Mouse (Mus musculus): ENCODE data around the gene Evi2a.
A peak's percentile ranks its signal among the peaks of the same experiment; 100 is the strongest.

Evi2a gene

DNA sequence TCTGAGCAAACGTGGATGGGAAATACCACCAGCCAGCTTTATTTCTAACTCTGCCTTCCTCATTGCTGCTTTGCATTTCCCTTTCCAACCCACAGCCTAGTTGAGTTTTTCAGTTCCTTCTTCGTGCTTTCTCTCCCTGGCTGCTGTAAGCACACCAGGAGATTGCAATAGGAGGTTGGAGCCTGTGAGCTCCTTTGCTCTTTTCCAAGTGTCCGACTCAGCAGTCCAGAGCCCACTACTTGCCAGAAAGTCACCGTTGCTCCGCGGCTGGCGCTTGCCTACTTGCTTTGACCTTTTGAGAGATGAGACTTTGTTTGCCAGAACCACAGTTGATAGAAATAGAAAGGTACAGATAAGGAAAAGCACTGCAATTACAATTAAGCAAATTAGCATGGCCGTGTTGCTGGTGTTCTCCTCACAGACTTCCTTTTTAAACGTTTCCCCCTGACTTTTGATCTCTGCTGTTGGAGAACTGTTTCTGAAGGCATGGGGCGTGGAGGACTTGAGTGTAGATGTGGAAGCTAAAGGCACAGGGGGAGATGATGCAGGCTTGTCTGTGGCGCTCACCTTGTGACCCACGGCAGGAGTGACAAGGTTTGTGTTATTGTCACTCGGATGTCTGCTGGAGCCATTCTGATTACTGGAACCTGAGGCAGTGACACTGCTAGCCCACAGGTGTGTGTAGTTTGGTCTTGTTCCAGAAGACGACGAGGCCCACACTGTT is 3.2 kb downstream of the Evi2a start:
- DNase-seq (ENCODE audit: extremely low read depth, insufficient read length, low spot score): no peak

DNA sequence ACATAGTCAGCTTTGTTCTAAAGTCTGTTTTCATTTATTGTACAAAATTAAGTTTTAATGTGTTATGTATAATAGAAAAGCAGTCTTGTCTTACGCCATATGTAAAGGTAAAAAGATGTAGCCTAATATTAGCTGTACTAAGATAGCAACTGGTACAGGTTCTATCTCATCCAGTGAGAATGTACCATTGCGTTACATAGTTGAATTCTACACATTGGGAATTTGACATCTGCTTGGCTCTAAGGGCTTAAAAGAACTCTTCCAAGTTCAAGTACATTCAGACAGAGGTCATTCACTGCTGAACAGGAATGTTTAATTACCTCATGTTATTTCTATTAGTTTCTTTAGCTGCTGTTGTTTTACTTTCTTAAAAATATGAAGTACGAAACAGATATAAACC is 3.9 kb downstream of the Evi2a start:
- DNase-seq (ENCODE audit: extremely low read depth, insufficient read length, low spot score): no peak

DNA sequence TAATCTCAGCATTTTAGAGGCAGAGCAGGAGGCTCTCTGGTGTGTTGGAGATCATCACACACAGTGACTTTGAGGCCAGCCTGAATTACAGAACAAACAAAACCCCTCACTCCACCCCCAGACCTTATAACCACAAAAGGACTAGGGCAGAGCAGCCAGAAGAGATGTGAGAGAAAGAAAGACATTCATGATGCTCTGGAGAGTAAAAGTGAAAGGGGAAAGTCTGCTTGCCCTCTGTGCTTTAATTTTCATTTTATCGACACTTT is 6.2 kb downstream of the Evi2a start:
- DNase-seq (ENCODE audit: extremely low read depth, insufficient read length, low spot score): no peak

DNA sequence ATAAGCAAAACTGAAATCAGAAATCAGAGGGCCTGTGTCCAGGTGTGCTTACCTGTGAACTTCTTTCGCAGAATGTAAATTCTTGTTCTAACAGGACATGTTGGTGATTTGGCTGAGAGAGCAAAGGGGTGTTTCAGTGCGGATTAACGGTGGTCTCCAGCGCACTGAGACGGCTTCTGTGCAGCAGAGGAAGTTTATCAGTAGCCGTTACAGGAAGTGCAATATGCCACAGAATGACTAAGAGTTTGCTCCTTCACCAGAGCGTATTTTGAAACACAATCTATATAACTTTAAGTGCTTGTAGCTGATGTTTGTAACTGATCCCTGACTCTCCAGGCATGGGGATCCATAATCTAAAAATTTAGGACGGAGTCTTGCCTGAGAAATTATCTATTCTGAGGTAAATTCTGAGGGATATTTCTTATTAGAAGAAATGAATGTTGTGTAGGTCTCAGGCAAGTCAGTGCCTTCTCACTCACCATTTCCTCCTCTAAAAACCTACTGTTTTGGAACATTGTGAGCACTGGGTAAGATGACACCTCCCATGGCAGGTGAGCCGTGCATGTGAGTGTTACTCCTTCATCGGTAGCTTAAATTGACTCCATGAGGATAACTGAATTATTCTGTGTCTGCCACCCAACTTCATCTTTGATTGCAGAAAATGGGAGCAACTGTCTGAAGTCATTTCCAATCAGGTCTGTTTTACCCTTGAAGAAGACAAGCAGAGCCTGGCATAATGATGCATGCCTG is 6.7 kb downstream of the Evi2a start, which contains the start of gene Evi2b:
Evi2b (minus strand) TSS at position 203 of the 750 bp plus-strand sequence.
- no peak for DNase-seq (ENCODE audit: extremely low read depth, insufficient read length, low spot score)

DNA sequence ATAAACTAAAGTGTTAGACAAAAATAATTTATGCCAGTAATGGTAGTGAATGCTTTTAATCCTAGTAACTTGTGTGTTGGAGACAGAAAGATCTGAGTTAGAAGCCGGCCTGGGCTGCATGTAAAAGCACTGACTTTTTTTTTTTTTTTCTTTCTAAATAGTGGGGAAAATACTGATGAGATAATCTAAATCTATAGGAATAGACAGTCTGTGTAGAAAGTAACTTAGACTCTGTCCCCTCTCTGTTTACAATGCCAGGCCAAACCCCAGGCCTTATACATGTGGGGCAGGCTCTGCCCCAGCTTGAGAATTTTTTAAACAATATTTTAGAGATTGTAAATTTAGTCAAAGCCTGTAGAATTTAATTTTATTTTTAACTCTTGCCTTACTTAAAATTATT is 7.5 kb downstream of the Evi2a start:
- DNase-seq (ENCODE audit: extremely low read depth, insufficient read length, low spot score): no peak

DNA sequence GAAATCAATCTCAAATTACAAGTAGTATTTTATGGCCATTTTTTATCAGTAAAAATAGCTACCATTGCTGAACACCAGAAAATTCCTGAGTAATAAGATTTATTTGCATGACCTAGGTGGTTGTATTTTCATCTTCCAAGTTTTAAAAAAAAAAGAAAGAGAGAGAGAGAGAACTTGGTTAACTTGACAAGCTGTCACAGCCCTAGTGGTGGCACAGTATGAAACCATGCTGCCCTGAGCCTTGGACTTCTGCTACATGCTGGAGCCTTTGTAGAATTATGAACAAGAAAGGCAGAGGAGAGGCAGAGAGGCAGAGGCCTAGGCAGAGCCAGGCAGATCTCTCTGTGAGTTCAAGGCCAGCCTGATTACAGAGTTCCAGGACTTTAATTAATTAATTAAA is 8.5 kb downstream of the Evi2a start:
- no peak for DNase-seq (ENCODE audit: extremely low read depth, insufficient read length, low spot score)

DNA sequence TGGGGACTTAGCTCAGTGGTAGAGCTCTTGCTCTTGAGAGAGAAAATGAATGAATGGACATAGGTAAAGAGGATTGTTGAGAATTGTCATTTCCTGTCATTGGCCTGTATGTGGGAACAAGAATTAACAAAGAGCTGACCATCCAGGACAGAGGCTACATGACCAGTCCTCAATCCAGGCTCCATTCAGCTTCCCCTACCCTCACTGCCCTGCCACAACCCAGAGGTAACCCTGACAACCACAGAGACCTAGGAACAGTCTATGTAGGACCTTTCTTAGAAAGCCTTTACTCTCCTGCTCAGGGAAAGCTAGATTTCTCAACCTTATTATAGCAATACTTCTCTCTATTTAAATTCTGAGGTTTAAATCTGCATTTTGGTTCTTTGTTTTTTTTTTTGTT is 9.6 kb downstream of the Evi2a start:
- DNase-seq (ENCODE audit: extremely low read depth, insufficient read length, low spot score): no peak

DNA sequence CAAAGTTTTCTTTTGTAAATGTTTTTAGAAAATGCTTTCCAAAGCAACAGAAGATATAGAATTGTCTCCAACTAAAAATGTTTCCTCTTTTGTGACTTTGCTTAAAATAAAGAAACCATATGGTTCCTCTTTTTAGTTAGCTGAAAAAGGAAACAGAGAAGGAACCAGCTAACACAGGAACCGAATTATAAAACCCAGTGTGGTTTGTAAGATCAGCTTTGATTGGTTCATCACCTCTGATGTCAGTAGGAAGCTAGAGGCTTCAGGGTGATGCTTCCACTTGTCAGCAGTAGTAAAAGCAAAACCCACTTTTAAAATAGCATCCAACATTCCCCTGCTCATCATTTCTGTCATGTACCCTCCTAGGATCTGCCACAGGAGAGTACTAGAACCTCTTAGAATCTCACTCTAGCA is 10.5 kb downstream of the Evi2a start:
- peak; percentile 44 for DNase-seq (ENCODE audit: extremely low read depth, insufficient read length, low spot score)

DNA sequence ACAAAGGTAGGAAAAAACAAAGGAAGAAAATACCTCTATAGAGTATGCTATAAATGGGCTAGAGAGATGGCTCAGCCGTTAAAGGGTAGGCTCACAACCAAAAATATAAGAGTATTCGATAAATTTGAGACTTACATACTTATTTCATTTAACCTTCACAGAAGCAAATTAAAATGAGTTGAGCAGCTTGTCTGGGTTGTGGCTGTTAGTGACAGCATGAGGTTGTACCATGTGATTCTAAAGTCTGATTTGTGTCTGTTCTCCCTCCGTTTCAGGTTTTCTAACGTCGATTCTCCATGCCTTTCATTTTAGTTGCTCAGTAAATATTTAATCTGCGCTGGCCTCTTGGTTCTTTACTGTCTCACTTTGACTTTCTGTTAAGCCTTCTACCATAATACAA is 11.1 kb downstream of the Evi2a start:
- peak; percentile 5 for DNase-seq (ENCODE audit: extremely low read depth, insufficient read length, low spot score)

DNA sequence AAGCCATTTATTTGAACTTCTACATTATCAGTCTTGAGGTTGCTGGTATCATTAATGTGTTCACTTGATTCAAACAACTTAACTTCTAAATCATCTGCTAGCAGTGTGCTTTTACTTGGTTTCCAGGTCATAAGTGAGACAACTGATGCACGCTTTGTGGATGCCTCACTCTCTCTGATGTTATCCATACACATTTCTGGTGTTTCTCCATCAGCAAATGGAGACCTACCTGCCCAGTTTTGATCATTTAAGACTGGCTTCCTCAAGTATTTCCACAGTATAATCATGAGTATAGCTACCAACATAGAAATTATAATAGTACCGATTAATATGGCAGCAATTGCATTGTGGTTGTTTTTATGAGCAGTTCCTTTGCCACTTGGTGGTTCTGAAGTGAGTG is 14.6 kb downstream of the Evi2a start:
- DNase-seq (ENCODE audit: extremely low read depth, insufficient read length, low spot score): no peak

DNA sequence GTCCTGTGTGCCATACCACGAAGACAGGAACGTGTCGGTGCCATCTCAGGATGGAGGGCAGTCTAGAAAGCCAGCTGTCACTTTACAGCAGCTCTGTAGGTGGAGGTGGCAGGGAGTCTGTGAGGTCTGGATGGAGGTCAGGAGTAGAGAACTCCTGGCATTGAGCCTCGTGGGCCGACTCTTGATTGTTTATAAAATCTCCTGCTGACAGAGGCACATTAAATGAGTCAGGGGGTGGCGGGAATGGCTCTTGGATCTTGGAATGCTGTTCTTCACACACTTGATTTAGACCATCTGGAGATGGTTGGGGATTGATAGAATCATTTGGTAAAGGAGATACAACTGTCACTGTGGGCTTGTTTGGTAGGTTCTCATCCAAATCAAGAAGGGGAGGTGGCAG is 15.1 kb downstream of the Evi2a start:
- DNase-seq (ENCODE audit: extremely low read depth, insufficient read length, low spot score): no peak

DNA sequence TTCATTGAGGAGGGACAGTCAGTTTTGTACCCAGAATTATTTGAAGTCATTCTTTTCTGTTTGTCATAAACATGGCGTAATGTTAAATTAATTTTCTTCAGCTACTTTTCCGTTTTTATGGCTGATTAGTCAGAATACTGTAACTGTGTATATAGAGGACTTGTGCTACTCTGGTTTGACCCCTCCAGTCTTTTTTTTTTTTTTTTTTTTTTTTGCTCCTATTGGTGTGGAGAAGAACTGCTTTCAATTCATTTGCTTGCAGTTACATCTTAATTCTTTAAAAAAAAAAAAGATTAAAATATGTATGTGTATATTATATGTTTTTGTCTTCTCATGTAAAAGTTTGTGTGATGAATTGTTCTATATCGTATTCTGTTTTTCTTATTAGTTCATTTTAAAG is 18.4 kb downstream of the Evi2a start:
- no peak for DNase-seq (ENCODE audit: extremely low read depth, insufficient read length, low spot score)

DNA sequence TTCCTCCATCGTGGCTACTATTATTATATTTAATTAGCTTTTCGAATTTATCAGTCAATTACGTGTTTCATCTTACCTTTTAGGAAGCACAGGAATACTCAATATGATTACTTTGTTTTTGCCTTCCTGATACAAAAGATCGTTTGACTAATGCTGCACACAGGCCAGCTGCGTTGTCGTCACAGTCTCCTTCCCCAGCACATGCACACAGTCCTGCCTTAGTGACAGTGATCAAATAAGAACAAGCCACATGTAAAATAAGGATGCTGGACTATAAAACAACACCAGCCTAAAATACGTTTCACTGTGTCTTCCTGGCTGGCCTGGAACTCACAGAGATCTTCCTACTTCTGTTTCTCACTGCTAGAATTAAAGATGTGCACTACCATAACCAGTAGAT is 25.9 kb downstream of the Evi2a start:
- DNase-seq (ENCODE audit: extremely low read depth, insufficient read length, low spot score): no peak

DNA sequence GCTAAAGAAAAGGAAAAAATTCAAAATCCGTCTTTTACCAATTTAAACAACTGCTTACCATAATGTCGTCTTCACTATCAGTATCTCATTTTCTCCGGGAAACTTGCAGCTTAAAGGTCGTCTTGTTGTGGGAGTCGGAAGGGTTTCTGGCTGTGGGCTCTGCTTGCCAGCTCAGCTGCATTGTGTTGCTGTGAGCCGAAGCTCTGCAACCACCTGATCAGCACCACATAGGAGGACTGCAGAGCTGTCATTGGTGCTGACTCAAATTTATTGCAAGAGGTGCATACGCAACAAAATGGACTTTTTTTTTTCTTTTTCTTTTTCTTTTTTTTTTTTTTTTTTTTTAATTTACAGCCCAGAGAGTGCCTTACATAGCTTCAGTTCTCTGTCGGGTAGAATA is 26.6 kb downstream of the Evi2a start, which contains the start of gene Omg:
Omg (minus strand) TSS at position 240 of the 400 bp plus-strand sequence.
- DNase-seq (ENCODE audit: extremely low read depth, insufficient read length, low spot score): no peak

DNA sequence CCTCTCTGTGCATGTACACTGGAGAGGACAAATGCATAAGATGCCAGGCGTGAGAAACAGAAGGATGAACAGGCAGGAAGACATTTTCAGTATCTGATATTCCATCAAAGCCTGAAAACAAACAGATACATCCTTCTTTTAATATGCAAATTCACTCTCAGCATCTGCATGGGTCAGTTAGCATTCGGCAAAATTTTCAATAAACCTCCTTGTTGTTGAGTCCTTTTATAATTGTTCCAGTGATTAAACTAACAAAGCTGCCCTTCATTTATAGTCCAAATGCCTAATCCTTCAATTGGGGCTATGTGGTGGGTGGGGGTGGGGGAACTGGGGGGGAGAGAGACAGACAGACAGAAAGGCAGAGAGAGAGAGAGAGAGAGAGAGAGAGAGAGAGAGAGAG is 27.5 kb downstream of the Evi2a start:
- DNase-seq (ENCODE audit: extremely low read depth, insufficient read length, low spot score): no peak

DNA sequence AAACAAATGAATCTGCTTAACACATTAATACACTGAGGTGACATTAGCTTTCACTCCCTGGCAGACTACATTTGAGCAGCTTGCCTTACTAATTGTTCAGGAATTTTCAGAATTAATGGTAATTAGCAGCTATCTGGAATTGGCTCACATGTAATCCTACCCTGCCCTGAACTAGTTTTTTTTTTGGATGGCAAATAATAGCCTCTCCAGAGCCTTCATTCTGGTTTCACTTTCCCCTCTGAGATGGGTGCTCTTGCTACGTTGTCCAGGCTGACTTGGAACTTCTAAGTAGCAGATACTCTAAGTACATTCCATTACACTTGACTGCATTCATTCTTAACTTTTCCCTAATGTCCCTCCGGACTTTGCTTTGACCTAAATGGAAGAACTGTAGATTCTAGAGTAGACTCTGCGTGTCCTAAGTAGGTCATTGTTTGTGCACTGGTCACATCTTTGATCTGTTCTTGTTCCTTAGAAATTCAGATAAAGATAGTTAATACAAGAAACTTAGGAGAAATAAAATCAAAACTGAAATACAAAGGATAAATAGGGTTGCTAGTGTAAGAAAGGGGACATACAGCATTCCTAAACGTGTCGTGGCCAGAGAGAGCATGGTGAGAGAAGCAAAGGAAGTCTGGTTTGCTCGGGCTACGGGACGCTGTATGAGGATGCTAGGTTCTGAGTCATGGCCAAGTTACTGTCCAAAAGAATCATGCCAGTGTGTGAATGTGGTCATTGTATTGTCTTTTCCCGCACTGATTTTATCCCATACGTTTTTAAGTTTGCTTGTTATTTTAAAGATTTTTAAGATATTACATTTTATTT is 35.2 kb downstream of the Evi2a start:
- peak; percentile 49 for DNase-seq (ENCODE audit: extremely low read depth, insufficient read length, low spot score)

DNA sequence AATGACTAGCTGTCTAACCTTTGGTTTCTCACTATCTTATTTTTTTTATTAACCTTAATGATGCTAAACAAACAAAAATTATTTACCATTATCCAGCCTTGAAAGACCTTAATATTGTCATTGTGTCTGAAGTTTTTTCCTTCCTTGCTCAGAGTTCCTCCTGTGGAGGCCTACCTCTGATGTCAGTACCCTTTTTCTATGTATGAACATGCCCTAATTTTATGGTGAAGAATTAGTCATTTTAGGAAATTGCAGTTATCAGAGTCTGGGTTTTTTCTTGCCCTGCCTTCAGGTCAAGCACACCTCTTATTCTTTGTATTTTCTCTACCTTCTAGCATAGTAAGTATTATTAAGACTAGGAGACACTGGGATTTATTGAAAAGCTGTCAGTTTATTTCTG is 45.7 kb downstream of the Evi2a start:
- DNase-seq (ENCODE audit: extremely low read depth, insufficient read length, low spot score): no peak

DNA sequence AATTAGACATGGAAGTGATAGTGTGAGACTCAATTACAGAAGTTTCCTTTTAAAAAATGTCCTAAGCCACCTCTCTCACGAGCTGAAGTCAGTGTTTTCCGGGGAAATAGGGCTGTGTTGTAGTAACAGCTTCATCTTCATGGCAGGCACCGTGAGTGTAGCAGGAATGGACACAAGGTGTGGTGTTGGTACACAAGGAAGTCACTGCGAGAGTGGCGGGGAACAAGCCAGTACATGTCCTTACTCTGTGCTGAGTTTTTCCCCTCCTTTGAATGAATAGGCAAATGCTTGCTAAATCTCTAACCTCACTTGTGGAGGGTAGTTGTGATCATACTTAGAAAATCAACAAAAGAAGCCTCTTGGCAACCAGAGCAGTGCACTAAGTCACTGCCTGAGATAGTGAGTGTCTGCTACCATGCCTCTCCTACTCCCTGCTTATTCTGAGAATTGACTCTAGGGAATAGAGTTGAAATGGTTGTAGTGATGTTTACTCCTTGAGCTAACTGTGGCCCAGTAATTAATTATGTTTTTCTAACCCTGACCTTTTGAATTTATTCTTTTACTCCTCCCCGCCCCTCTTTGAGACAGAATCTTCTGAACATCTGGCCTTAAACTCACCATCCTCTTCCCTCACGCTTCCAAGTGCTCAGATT is 46.4 kb downstream of the Evi2a start:
- no peak for DNase-seq (ENCODE audit: extremely low read depth, insufficient read length, low spot score)

DNA sequence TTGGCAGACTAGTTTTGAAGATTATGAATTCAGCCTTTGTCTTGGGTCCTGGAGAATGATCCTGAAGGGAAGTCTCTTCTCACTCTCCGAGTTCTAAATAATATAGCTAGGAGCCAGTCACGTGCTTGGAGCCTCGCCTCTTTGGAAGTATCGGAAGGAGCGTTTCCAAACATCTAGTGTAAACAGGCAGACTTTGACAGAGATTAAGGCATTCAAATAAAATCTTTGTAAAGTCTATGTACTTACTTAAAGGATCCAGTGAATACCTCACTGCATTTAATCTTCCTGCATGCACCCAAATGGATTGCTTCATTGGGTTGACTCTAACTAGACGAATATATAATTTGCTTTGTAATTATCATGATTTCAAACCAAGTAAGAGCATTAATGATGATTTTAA is 47.0 kb downstream of the Evi2a start:
- DNase-seq (ENCODE audit: extremely low read depth, insufficient read length, low spot score): no peak
